11 mouse cellular contexts compared by ENCODE assay signal in the genomic region with DNA sequence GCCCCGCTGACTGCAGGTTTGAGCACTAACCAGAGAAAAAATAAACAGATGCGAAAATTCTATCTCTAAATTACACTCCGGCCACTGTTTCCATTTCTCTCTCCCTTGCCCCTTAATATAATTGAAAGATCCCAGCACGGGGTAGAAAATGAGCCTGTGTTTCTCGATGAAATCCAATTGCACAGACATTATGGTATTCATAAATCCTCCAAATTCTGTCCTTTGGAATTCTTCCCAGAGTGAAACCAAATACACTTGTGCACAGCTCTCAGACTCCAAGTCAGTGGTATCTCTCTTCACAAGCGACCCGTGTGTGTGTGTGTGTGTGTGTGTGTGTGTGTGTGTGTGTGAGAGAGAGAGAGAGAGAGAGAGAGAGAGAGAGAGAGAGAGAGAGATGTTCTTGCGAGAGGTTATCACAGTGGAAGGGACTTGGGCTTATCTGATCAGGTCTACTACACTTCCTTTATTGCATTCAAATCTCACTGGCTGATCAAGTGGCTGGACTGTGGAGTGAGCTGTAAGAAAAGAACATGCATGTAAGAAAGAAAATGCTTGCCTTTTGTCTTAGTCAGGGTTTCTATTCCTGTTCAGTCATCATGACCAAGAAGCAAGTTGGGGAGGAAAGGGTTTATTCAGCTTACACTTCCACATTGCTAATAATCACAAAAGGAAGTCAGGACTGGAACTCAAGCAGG.
DNase-seq lines count a peak whose midpoint lies in the region; ATAC-seq lines count a peak whose summit lies in the region.
"Had no signal": no experiment of that assay in that cellular context is flagged by ENCODE, and none has a peak within 500 bp of the region (broad histone marks: within the 10 kb centered on the region; RNA-seq: fewer than 3 reads in every experiment).

No protein-coding gene starts in this region.

- no peaks in the 10 kb centered on the region for H3K9me3 ChIP-seq in hindbrain, embryonic 15.5 days
- no peaks in the 10 kb centered on the region for H3K9me3 ChIP-seq in hindbrain, embryonic 11.5 days (ENCODE audit: control insufficient read depth, low read length)
- no peaks in the 10 kb centered on the region for H3K9me3 ChIP-seq in neural tube, embryonic 13.5 days
- H3K9me3 ChIP-seq: intestine, embryonic 15.5 days had no signal

- no peaks in the 10 kb centered on the region for H3K27me3 ChIP-seq in hindbrain, embryonic 15.5 days
- no peaks in the 10 kb centered on the region for H3K27me3 ChIP-seq in hindbrain, embryonic 11.5 days (ENCODE audit: control insufficient read depth, insufficient read depth, low read length)
- H3K27me3 ChIP-seq in neural tube, embryonic 13.5 days, result no peaks in the 10 kb centered on the region
- H3K27me3 ChIP-seq: intestine, embryonic 15.5 days had no signal

- no peaks in the 10 kb centered on the region for H3K36me3 ChIP-seq in hindbrain, embryonic 15.5 days
- no peaks in the 10 kb centered on the region for H3K36me3 ChIP-seq in hindbrain, embryonic 11.5 days (ENCODE audit: control insufficient read depth, insufficient read depth, low read length)
- H3K36me3 ChIP-seq in neural tube, embryonic 13.5 days, result no peaks in the 10 kb centered on the region
- H3K36me3 ChIP-seq in macrophage (ENCODE audit: inconsistent target), result no peaks in the 10 kb centered on the region
- H3K36me3 ChIP-seq: intestine, embryonic 15.5 days had no signal

- 65% methylated on average over 8 of the region's 8 CpGs for WGBS in hindbrain, embryonic 15.5 days
- 76% methylated on average over 8 of the region's 8 CpGs for WGBS in hindbrain, embryonic 11.5 days
- 74% methylated on average over 8 of the region's 8 CpGs for WGBS in neural tube, embryonic 13.5 days
- WGBS in macrophage (ENCODE audit: missing documents), result 96% methylated on average over 6 of the region's 8 CpGs

- no peak for ATAC-seq in hindbrain, embryonic 15.5 days (ENCODE audit: low FRiP score, low read depth)
- ATAC-seq in hindbrain, embryonic 11.5 days (ENCODE audit: low FRiP score), result no peak
- ATAC-seq in neural tube, embryonic 13.5 days (ENCODE audit: low read depth), result no peak
- ATAC-seq: intestine, embryonic 15.5 days had no signal

- 0 out of 2 replicates have a peak overlapping the region, but pooled peaks have one; percentile 26 for H3K27ac ChIP-seq in hindbrain, embryonic 15.5 days (replicated peaks)
- H3K27ac ChIP-seq in hindbrain, embryonic 11.5 days (ENCODE audit: low read depth, low read length), result no peak overlapping the region
- H3K27ac ChIP-seq in neural tube, embryonic 13.5 days (replicated peaks), result 0 out of 2 replicates have a peak overlapping the region, but pooled peaks have one; percentile 7
- H3K27ac ChIP-seq in macrophage, result peak overlapping the region; percentile 46
- H3K27ac ChIP-seq: intestine, embryonic 15.5 days; liver, embryonic 14.5 days had no signal

- H3K9ac ChIP-seq in hindbrain, embryonic 15.5 days, result no peak overlapping the region
- no peak overlapping the region for H3K9ac ChIP-seq in hindbrain, embryonic 11.5 days (ENCODE audit: low read depth, low read length)
- H3K9ac ChIP-seq in neural tube, embryonic 13.5 days, result no peak overlapping the region
- H3K9ac ChIP-seq: intestine, embryonic 15.5 days; liver, embryonic 14.5 days had no signal

- H3K4me2 ChIP-seq in hindbrain, embryonic 15.5 days, result no peak overlapping the region
- no peak overlapping the region for H3K4me2 ChIP-seq in hindbrain, embryonic 11.5 days (replicated peaks; ENCODE audit: low read depth, low read length)
- H3K4me2 ChIP-seq in neural tube, embryonic 13.5 days, result no peak overlapping the region
- H3K4me2 ChIP-seq: intestine, embryonic 15.5 days had no signal

- H3K79me2 ChIP-seq in macrophage (ENCODE audit: inconsistent target), result no peaks in the 10 kb centered on the region

- H3K4me3 ChIP-seq in hindbrain, embryonic 15.5 days, result no peak overlapping the region
- H3K4me3 ChIP-seq in hindbrain, embryonic 11.5 days (ENCODE audit: low read depth, low read length), result no peak overlapping the region
- no peak overlapping the region for H3K4me3 ChIP-seq in neural tube, embryonic 13.5 days
- H3K4me3 ChIP-seq in macrophage (ENCODE audit: inconsistent target), result no peak overlapping the region
- H3K4me3 ChIP-seq: intestine, embryonic 15.5 days had no signal

- H3K4me1 ChIP-seq in hindbrain, embryonic 15.5 days (replicated peaks), result peaks cover 17% of the 10 kb centered on the region
- no peaks in the 10 kb centered on the region for H3K4me1 ChIP-seq in hindbrain, embryonic 11.5 days (replicated peaks; ENCODE audit: control insufficient read depth, insufficient read depth, low read length)
- 0 out of 2 replicates have a peak, but pooled peaks cover 6% of the 10 kb centered on the region for H3K4me1 ChIP-seq in neural tube, embryonic 13.5 days (replicated peaks)

- no peak for DNase-seq in hindbrain, embryonic 11.5 days (ENCODE audit: low spot score)
- DNase-seq in neural tube, embryonic 10.5 days (ENCODE audit: extremely low spot score, low spot score), result no peak
- no peak for DNase-seq in cerebellum, adult 9-10 months
- no peak for DNase-seq in left cerebral cortex, adult 9 months (ENCODE audit: low spot score in 2 of 2)
- DNase-seq: cerebellum, postnatal 14 days; heart, adult 18-20 months had no signal
